In genomic region chr17:13699716-13700115, GRCm38 (mm10) we compare ENCODE assay signal across 8 mouse cellular contexts.
A peak's percentile ranks its signal among the peaks of the same experiment; 100 is the strongest.
DNase-seq lines count a peak whose midpoint lies in the region; ATAC-seq and TF ChIP-seq lines count a peak whose summit lies in the region.

No protein-coding gene starts in this region.

- no peak for TF ChIP-seq CTCF in midbrain, postnatal 0 days (IDR thresholded peaks at IDR 0.05)
- TF ChIP-seq CTCF in olfactory bulb, adult 2 months (IDR thresholded peaks at IDR 0.05; ENCODE audit: insufficient read depth, low read depth, low read length) = no peak

- H3K4me1 ChIP-seq in midbrain, embryonic 10.5 days = peaks cover 20% of the 10 kb centered on the region
- H3K4me1 ChIP-seq in midbrain, postnatal 0 days (ENCODE audit: insufficient read depth, low read length) = no peaks in the 10 kb centered on the region
- peaks cover 33% of the 10 kb centered on the region for H3K4me1 ChIP-seq in limb, embryonic 12.5 days (replicated peaks)
- H3K4me1 ChIP-seq in olfactory bulb, adult 2 months (ENCODE audit: control insufficient read depth, insufficient read depth, low read length) = peaks cover 7% of the 10 kb centered on the region; the same call in 1 of the 2 replicates

- no peak for ATAC-seq in midbrain, postnatal 0 days (ENCODE audit: low FRiP score)
- ATAC-seq in limb, embryonic 12.5 days (ENCODE audit: insufficient number of reproducible peaks, insufficient read depth, low FRiP score, low TSS enrichment, low read depth) = no peak

- H3K9me3 ChIP-seq in midbrain, embryonic 10.5 days (replicated peaks) = no peaks in the 10 kb centered on the region
- no peaks in the 10 kb centered on the region for H3K9me3 ChIP-seq in midbrain, postnatal 0 days (ENCODE audit: low read length)
- no peaks in the 10 kb centered on the region for H3K9me3 ChIP-seq in limb, embryonic 12.5 days

- no peak for DNase-seq in midbrain, embryonic 10.5 days (ENCODE audit: low spot score)
- no peak for DNase-seq in midbrain, postnatal 0 days (ENCODE audit: low spot score)
- DNase-seq in heart, postnatal 36 days = peak; percentile 56 to 61
- DNase-seq in cerebellum, postnatal 10 days = no peak
- DNase-seq in right cerebral cortex, postnatal 10 days (ENCODE audit: low spot score in 2 of 2) = no peak
- DNase-seq in adipocyte (ENCODE audit: low spot score) = no peak

- H3K27ac ChIP-seq in midbrain, embryonic 10.5 days (replicated peaks) = peak overlapping the region; percentile 42; the same call in 1 of the 2 replicates
- H3K27ac ChIP-seq in midbrain, postnatal 0 days (ENCODE audit: low read depth, low read length) = no peak overlapping the region
- H3K27ac ChIP-seq in limb, embryonic 12.5 days = peak overlapping the region; percentile 71
- H3K27ac ChIP-seq in olfactory bulb, adult 2 months (ENCODE audit: insufficient read depth, low read depth, low read length) = peak overlapping the region; percentile 38; the same call in 1 of the 2 replicates

- H3K9ac ChIP-seq in midbrain, postnatal 0 days (replicated peaks; ENCODE audit: low read length, poor library complexity, severe bottlenecking) = no peak overlapping the region
- H3K9ac ChIP-seq in limb, embryonic 12.5 days (replicated peaks) = no peak overlapping the region

- TF ChIP-seq POLR2A in olfactory bulb, adult 2 months (IDR thresholded peaks at IDR 0.05; ENCODE audit: insufficient read depth, low read depth, low read length) = no peak

- H3K4me2 ChIP-seq in midbrain, postnatal 0 days (ENCODE audit: low read depth, low read length, poor library complexity, severe bottlenecking) = no peak overlapping the region
- H3K4me2 ChIP-seq in limb, embryonic 12.5 days = no peak overlapping the region

- no peaks in the 10 kb centered on the region for H3K27me3 ChIP-seq in midbrain, embryonic 10.5 days (ENCODE audit: low read depth, poor library complexity, severe bottlenecking)
- no peaks in the 10 kb centered on the region for H3K27me3 ChIP-seq in midbrain, postnatal 0 days (ENCODE audit: insufficient read depth, low read length)
- H3K27me3 ChIP-seq in limb, embryonic 12.5 days = no peaks in the 10 kb centered on the region

- 70% methylated on average over 7 of the region's 7 CpGs for WGBS in midbrain, embryonic 10.5 days
- 76% methylated on average over 7 of the region's 7 CpGs for WGBS in midbrain, postnatal 0 days
- WGBS in limb, embryonic 12.5 days = 69% methylated on average over 7 of the region's 7 CpGs
- 72% methylated on average over 7 of the region's 7 CpGs for WGBS in olfactory bulb, adult 2 months

- H3K4me3 ChIP-seq in midbrain, embryonic 10.5 days = no peak overlapping the region
- no peak overlapping the region for H3K4me3 ChIP-seq in midbrain, postnatal 0 days (ENCODE audit: low read depth, low read length)
- no peak overlapping the region for H3K4me3 ChIP-seq in limb, embryonic 12.5 days (replicated peaks)
- no peak overlapping the region for H3K4me3 ChIP-seq in olfactory bulb, adult 2 months (ENCODE audit: insufficient read depth, low read depth, low read length)

- H3K36me3 ChIP-seq in midbrain, embryonic 10.5 days = no peaks in the 10 kb centered on the region
- no peaks in the 10 kb centered on the region for H3K36me3 ChIP-seq in midbrain, postnatal 0 days (ENCODE audit: insufficient read depth, low read length)
- no peaks in the 10 kb centered on the region for H3K36me3 ChIP-seq in limb, embryonic 12.5 days

- intact Hi-C loops in heart, postnatal 36 days (cut with DNase I) = loop anchor here (1.0 to 2.0 kb wide), 3 partner anchors 15 to 61 kb away; partner anchors contain the start of gene Afdn

Comparison
In these comparisons a context has a peak if more than half of its experiments do, and no peak if none do; other contexts are left out.
1. DNase-seq: peak in heart, postnatal 36 days (2 of 2); none in midbrain, embryonic 10.5 days (single experiment), midbrain, postnatal 0 days (single experiment), cerebellum, postnatal 10 days (0 of 2), right cerebral cortex, postnatal 10 days (0 of 2) and adipocyte (single experiment).